Mouse (Mus musculus): ENCODE data around the gene Rbck1.

DNA sequence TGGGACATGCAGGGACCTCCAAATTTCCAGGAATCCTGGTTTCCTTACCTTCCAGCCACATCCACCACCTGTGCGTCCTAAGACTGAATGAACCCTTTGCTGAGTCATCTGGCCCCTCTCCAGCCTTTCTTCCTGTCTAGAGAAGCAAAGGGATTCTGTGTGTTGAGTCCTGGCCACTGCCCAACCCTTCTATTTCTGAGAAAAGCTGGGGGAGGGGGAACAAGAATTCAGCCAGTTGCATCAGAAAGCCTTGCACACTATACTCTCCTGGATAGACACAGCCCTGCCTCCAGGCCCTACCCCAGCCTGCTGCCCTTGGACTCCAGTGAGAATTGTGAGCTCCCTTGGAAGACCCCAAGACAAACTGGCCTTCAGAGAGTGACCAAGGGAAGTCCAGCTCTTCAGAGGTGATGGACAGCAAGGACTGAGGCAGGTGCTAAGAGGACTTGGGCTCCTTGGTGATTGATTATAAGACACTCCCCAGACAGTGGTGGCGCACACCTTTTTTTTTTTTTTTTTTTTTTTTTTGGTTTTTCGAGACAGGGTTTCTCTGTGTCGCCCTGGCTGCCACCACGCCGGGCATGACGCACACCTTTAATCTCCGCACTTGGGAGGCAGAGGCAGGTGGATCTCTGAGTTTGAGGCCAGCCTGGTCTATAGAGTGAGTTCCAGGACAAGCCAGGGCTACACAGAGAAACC lies 17.5 kb upstream of the Rbck1 start:
- no peak for TF ChIP-seq CTCF (IDR thresholded peaks at IDR 0.05; ENCODE audit: low read depth)
- TF ChIP-seq EP300 (IDR thresholded peaks at IDR 0.05; ENCODE audit: low read depth): no peak
